Mouse (Mus musculus): ENCODE data around the gene Gm20662.

GRCm38 (mm10) chr9:108008041-108008440 lies 11.9 kb downstream of the Gm20662 start:
- no peak for TF ChIP-seq CTCF (IDR thresholded peaks at IDR 0.05; ENCODE audit: insufficient read depth, low read depth, low read length)
- no peak for TF ChIP-seq POLR2A (IDR thresholded peaks at IDR 0.05; ENCODE audit: insufficient read depth, low read depth, low read length)
